Mouse (Mus musculus) left cerebral cortex, adult 18-20 months (tissue): ENCODE results near the gene Ube2b. TPM values are rescaled to one million over a fixed set of nuclear protein-coding genes. Genes with fewer than 3 reads are reported as not detected.

Experiments used
- DNase-seq, 2 experiments: peaks; one replicate each; pipeline ENCODE4 v3.0.0; 2021 to 2022; ENCODE audit warnings: low spot score in 2 of 2, mixed read lengths in 1 of 2
- long read RNA-seq, 2 experiments: library from polyadenylated mRNA; stranded (forward); transcript quantifications; one replicate each; pipeline ENCODE4 v2.0.0; 2021
- total RNA-seq, 2 experiments: library from RNA; stranded (reverse); gene quantifications; 2 replicates each; pipeline ENCODE4 v1.2.3; 2021

The Ube2b gene
- 100 to 1,000 TPM; 189 to 191 TPM for total RNA-seq
- long read RNA-seq, experiment 1, transcript Ube2b-202 (7 exons, 585 nt): minor isoform, 5 of 85 reads
- long read RNA-seq, experiment 1, transcript Ube2b-201 (6 exons, 1,792 nt): major isoform, 64 of 85 reads
- long read RNA-seq, experiment 1, partial matches to known transcripts: 10 of 85 reads
- long read RNA-seq, experiment 1, other reads (novel, unspliced or antisense): 6 of 85 reads
- long read RNA-seq, experiment 2, transcript Ube2b-201 (6 exons, 1,792 nt): major isoform, 48 of 69 reads
- long read RNA-seq, experiment 2, transcript Ube2b-202 (7 exons, 585 nt): minor isoform, 6 of 69 reads
- long read RNA-seq, experiment 2, partial matches to known transcripts: 6 of 69 reads
- long read RNA-seq, experiment 2, other reads (novel, unspliced or antisense): 9 of 69 reads

GRCm38 (mm10) chr11:52000290-52000962, at the start of gene Ube2b:
Gene Ube2b, minus strand, starts transcription at chr11:52000762.
- DNase-seq: peak; percentile 95

- DNase-seq: no peak
These were observed 46.0 kb upstream of the Ube2b start for GRCm38 (mm10) chr11:52046446-52047165.

GRCm38 (mm10) chr11:52044156-52044555, 43.6 kb upstream of the Ube2b start:
- no peak for DNase-seq

- no peak for DNase-seq
These were observed 42.7 kb upstream of the Ube2b start for GRCm38 (mm10) chr11:52043224-52043623.

DNA sequence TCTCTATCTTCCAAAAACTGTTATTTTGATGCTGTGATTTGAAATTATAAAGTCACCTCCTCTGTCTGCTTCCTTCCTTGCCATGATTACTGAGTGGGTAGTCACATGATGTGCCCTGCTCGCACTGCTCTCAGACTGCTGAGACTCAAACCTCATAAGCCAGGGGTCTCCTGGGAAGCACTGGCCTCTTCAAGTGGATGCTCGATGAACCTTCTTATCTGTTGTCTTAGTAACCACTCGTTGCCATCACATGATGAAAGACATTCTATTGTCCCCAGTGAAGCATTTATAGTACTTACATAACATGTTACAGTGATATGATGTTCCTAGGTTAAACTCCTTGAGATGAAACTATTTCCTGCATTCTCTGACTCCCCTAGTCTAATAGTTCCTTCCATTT, 37.1 kb upstream of the Ube2b start:
- no peak for DNase-seq

- no peak for DNase-seq
These were observed 35.3 kb upstream of the Ube2b start for GRCm38 (mm10) chr11:52035905-52036304.

DNA sequence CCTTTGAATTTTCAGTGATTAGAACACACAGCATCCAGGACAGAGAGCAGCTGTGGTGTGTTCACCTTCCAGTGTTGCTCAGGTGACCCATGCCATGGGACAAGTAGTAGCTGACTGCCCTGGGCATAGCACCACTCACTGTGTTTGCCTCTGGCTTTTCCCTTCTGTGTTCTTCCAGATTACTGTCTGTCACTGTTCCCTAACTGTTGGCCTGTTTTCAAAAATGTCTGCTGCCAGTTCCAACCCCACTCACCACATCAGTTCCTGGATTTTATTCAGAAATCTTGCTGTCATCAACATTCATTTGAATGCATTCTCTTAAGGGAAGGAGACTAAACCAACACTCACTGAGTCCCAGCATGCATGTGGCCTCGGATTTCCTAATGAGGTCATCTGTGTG, 33.4 kb upstream of the Ube2b start:
- DNase-seq: peak in 1 of 2 experiments; percentile 2

- no peak for DNase-seq
These were observed 31.8 kb upstream of the Ube2b start for GRCm38 (mm10) chr11:52032356-52032755.

DNA sequence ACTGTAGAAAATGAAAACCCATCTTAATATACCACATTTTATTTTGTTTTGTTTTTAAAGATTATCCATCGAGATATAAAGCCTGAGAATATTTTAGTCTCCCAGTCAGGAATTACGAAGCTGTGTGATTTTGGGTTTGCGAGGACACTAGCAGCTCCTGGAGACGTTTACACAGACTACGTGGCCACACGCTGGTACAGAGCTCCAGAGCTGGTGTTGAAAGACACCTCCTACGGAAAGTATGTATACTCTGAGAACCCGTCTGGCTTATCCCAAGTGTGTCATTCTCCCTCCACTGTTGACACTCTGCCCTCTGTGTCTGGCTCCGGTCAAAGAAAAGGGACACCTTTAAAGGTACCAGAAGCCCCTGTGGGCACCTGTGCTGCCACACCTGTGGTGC, 17.7 kb upstream of the Ube2b start:
- peak; percentile 24 to 32 for DNase-seq

- no peak for DNase-seq
These were observed 11.0 kb upstream of the Ube2b start for GRCm38 (mm10) chr11:52011541-52011940.

DNA sequence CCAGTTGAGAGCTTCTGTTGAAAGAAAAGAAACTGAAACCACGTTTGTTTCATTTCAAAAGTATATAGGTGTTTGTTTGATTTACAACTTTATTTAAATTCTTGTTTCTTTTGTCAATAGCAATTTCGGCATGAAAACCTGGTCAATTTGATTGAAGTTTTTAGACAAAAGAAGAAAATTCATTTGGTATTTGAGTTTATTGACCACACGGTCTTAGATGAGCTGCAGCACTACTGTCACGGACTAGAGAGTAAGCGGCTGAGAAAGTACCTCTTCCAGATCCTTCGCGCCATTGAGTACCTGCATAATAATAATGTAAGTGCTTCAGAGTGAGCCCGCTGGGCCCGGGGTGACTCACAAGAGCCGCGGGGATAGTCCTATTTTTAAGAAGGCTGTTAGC, 10.4 kb upstream of the Ube2b start:
- no peak for DNase-seq

GRCm38 (mm10) chr11:52005586-52005985, 5.0 kb upstream of the Ube2b start:
- DNase-seq: no peak

DNA sequence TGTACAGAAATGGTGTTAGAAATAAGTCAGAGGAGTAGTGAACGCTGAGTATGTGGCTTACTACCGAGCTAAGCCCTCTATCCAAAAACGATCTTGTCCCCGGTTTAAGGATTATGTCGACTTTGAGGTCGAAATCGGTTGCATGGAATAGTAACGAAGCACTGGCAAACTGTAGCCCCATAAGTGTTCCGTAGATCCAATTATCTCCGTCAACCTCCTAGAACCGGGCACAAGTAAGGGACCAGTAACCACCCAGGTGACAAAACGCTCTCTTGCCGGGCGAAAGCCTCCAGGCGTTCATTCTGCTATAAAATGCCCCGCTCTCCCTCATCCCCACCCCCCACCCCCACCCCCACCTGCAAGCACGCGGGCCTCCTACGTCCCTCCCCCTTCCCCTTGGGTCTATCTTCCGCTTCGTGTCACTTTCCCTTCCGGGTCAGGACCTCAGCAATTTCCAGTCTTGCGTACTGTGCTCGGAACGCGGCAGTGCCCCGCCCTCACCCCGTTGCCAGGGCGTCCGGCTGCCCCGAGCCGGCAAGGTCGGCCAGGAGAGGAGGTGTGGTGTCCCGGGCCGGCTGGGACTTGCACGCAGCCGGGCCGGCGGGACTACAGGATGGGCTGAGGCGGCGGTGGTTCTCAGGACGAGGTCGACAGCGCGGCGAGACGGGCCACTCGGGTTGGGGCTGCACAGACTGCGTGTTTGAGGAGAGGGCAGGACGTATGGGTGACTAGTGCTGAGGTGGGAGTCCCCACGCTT, 3.4 kb upstream of the Ube2b start, which contains the start of gene Cdkl3:
Cdkl3 (plus strand) TSS at position 450 of the 757 bp plus-strand sequence.
- DNase-seq: peak; percentile 86 to 89

- no peak for DNase-seq
These were observed 2.9 kb upstream of the Ube2b start for GRCm38 (mm10) chr11:52003505-52003771.

DNA sequence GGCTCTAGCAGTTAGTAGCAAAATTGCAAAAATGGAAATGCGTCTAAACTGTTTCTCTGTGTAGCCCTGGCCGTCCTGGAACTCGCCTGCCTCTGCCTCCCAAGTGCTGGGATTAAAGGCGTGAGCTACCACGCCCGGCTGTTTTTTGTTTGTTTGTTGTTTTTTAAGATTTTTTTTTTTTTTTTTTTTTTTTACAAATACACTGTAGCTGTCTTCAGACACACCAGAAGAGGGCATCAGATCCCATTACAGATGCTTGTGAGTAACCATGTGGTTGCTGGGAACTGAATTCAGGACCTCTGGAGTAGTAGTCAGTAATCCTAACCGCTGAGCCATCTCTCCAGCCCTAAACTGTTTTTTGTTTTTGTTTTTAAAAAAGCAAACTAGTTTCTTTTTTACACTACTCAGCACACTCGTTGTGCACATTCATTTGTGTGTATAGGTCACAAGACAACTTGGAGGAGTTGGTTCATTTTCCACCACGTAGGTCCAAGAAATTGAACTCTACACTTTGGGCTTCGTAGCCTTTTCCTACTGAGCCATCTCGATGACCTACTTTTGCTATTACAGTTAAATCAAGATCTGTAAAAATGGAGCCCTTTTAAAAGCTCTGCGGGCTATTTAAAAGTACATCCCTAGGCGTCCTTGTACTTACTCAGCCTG, 2.4 kb upstream of the Ube2b start:
- no peak for DNase-seq

DNA sequence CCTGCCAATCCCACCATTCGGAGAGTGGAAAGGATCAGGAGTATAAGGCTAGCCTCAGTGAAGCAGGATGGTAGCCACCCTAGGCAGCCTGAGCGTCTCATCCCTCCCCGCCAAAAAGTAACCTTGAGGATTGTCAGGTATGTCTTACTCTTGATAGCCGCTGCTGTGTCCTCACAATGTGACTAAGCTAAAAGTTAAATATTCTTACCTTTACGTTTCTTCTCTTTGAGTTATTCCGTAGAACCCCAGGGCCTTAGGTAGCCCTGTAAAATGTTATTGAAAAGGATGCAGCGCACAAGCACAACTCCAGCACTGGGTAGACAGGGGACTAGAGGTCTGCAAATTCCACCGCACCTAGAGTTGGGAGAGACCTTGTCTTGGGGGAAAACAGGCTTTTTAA, 1.3 kb upstream of the Ube2b start:
- DNase-seq: no peak

- DNase-seq: no peak
These were observed 779 bp upstream of the Ube2b start for GRCm38 (mm10) chr11:52001341-52001740.

- DNase-seq: peak; percentile 19 to 20
These were observed 812 bp downstream of the Ube2b start for GRCm38 (mm10) chr11:51999611-52000289.

DNA sequence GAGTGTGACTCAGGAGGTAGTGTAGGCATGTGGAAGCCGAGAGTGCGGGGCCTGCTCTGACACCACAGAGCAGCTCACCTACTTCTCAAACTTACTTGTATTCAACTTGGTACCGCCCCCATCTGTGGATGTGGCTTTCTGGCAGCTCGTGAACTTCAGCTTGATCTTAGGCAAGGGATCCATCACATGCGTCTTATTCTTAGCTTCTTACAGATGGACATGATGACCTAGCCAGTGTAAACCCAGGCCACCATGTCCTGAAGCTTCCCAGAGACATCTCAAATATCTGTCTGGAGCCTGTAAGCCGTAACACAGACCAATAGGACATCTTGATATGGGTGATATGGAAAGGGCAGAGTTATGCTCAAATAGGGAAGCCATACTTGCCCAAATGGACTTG, 28.9 kb downstream of the Ube2b start:
- no peak for DNase-seq

DNA sequence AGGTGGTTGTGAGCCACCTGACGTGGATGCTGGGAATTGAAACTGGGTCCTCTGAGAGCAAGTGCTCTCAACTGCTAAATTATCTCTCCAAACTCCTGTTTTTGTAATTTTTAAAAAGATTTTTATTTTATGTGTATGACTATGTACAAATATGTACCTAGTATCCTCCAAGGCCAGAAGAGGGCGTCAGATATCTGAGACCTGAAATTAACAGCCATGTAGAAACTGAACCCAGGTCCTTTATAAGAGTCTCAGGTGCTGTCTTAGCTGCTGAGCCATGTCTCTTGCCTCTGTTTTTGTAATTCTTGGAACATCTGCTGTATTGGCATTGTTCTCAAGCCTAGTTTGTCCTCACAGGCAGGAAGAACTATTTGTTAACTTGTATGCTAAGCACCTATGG, 31.1 kb downstream of the Ube2b start:
- no peak for DNase-seq
